Mouse (Mus musculus) induced T-regulatory cell, adult 2 months (primary cell): ENCODE data around the gene Ppp2r2c.

Experiments used
- DNase-seq: peaks from one replicate; pipeline ENCODE4 v3.0.0-alpha.2; 2012; ENCODE audit warnings: low read depth

Ppp2r2c gene

GRCm38 (mm10) chr5:36868266-36869090 is at the start of gene Ppp2r2c:
Ppp2r2c (plus strand) TSS chr5:36868513.
- no peak for DNase-seq

GRCm38 (mm10) chr5:36819742-36820141 is 48.6 kb upstream of the Ppp2r2c start:
- no peak for DNase-seq

- DNase-seq = peak; percentile 74
Measured at GRCm38 (mm10) chr5:36820142-36820541, 48.2 kb upstream of the Ppp2r2c start.

GRCm38 (mm10) chr5:36822907-36823306 is 45.4 kb upstream of the Ppp2r2c start:
- DNase-seq = no peak

- DNase-seq = no peak
Measured at GRCm38 (mm10) chr5:36829098-36829497, 39.2 kb upstream of the Ppp2r2c start.

- DNase-seq = peak; percentile 93
Measured at GRCm38 (mm10) chr5:36829913-36830879, 38.1 kb upstream of the Ppp2r2c start, which contains the start of gene Man2b2. Man2b2 (minus strand) TSS chr5:36830653.

GRCm38 (mm10) chr5:36831272-36831671 is 37.0 kb upstream of the Ppp2r2c start:
- peak; percentile 23 for DNase-seq

- DNase-seq = peak; percentile 82
Measured at GRCm38 (mm10) chr5:36835933-36836332, 32.4 kb upstream of the Ppp2r2c start.

GRCm38 (mm10) chr5:36839032-36839431 is 29.3 kb upstream of the Ppp2r2c start:
- no peak for DNase-seq

- no peak for DNase-seq
Measured at GRCm38 (mm10) chr5:36839602-36840001, 28.7 kb upstream of the Ppp2r2c start.

GRCm38 (mm10) chr5:36840092-36840491 is 28.2 kb upstream of the Ppp2r2c start:
- no peak for DNase-seq

GRCm38 (mm10) chr5:36841701-36842100 is 26.6 kb upstream of the Ppp2r2c start:
- no peak for DNase-seq

GRCm38 (mm10) chr5:36844490-36844889 is 23.8 kb upstream of the Ppp2r2c start:
- DNase-seq = no peak

- no peak for DNase-seq
Measured at GRCm38 (mm10) chr5:36851572-36851971, 16.7 kb upstream of the Ppp2r2c start.

- no peak for DNase-seq
Measured at GRCm38 (mm10) chr5:36855180-36855579, 13.1 kb upstream of the Ppp2r2c start.

- no peak for DNase-seq
Measured at GRCm38 (mm10) chr5:36856529-36856928, 11.8 kb upstream of the Ppp2r2c start.

GRCm38 (mm10) chr5:36857546-36857945 is 10.8 kb upstream of the Ppp2r2c start:
- no peak for DNase-seq

GRCm38 (mm10) chr5:36861084-36861483 is 7.2 kb upstream of the Ppp2r2c start:
- peak; percentile 38 for DNase-seq

- no peak for DNase-seq
Measured at GRCm38 (mm10) chr5:36866701-36867250, 1.5 kb upstream of the Ppp2r2c start.

GRCm38 (mm10) chr5:36867561-36867960 is 752 bp upstream of the Ppp2r2c start:
- DNase-seq = no peak

GRCm38 (mm10) chr5:36869186-36869577 is 869 bp downstream of the Ppp2r2c start:
- no peak for DNase-seq

GRCm38 (mm10) chr5:36869578-36870236 is 1.4 kb downstream of the Ppp2r2c start:
- no peak for DNase-seq
